Mouse (Mus musculus) embryonic stem cell, embryonic (primary cell): Measurements from ENCODE around the gene Rc3h2.

ENCODE experiments used
- CTCF ChIA-PET, 4 experiments: fragments of 300-600 bp in 2 of 4; fragments of 350-600 bp in 2 of 4; sonication (Branson Sonifier 250); formaldehyde crosslinking; loops; one replicate each; lab custom pipeline; 2022; ENCODE audit warnings: inconsistent platforms in 2 of 4; lab: Charles Lee
- POLR2A ChIA-PET, 4 experiments: fragments of 300-600 bp in 2 of 4; fragments of 350-600 bp in 2 of 4; sonication (Branson Sonifier 250); formaldehyde crosslinking; loops; one replicate each; lab custom pipeline; 2022; ENCODE audit warnings: antibody characterized with exemption in 4 of 4, inconsistent platforms in 1 of 4; lab: Charles Lee

Gene Rc3h2

DNA sequence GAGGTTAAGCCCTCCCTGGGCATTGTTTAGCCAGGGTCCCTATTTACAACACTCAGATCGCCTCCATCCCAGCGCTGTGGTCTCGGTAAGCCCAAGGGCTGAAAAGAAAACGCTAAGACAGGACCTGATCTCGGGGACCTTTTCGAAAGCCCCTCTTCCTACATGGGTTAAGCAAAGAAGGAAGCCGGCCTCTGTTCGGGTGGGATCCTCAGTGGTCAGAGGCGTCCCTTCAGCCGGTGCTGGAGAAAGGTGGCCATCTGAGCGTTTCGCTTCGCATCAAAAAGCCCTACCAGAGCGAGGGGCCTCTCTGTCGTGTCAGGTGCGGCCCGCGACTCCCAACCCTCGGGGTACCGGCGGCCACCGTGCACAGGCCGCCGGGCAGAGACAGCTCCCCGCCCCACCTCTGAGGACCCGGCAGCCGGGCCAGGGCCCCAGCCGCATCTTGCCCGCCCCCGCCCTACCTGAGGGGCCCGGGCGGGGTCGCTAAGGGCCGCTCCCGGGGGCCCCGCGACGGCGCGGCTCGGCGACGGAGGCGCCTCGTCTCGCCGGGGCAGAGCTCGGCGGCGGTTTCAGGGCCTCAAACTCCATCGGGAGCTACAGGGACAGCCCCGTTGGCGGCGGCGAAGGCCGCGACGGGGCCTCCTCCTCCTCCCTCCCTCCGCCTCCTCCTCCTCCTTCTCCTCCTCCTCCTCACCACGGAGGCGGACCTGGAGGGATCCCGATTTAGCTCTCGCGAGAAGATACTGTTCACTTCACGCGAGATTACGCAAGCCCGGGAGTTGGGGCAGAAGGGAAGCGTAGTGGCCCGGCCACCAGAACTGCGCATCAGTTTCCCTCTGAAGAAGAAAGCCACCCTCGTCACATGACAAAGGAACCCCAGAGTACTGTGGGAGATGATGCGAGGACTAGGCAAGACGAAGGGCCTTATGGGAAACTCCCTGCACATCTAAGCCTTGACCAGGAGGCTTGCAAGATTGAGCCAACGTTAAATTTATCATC is at the start of gene Rc3h2:
Gene Rc3h2, minus strand, starts transcription at position 598 of the 999 bp plus-strand sequence.
- CTCF ChIA-PET: interaction anchor here in 2 of 4 experiments (1.0 to 1.5 kb wide), 6 partner anchors 8 to 351 kb away, joined by 3 to 6 read pairs (median 3); partner anchors contain the start of genes Pdcl (in 1 of the 2), Rabgap1 (in 1 of the 2), Zbtb26 (in 1 of the 2) and Zbtb6 (in 1 of the 2)
- POLR2A ChIA-PET: interaction anchor here (0.6 to 6.4 kb wide), 63 partner anchors 8 to 1935 kb away, joined by 3 to 84 read pairs (median 4); partner anchors contain the start of genes Pdcl (in 3 of the 4), Rabgap1 (in 3 of the 4), Zbtb26 (in 3 of the 4) and Zbtb6 (in 3 of the 4)

DNA sequence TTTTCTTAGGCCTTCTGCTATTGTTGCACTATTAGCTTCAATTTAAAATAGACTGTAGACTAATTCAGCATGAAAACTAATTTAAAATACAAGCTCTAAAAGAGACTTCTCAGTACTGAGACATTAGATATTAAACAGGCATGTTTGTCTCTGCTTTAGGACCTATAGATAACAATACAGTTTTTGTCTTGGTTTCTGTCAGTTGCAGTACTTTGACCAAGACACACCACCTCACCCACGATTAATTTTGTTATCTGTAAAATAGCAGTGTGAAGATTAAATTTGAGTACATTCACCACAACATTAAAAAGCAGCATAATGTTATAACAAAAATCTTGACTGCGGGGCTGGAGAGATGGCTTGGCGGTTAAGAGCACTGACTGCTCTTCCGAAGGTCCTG is 43.6 kb upstream of the Rc3h2 start:
- POLR2A ChIA-PET: interaction anchor here in 2 of 4 experiments (0.5 to 4.3 kb wide), 6 partner anchors 15 to 1341 kb away, joined by 3 to 18 read pairs (median 3); partner anchors contain the start of genes Rabgap1 (in 1 of the 2), Rc3h2 (in 1 of the 2), Zbtb26 (in 1 of the 2) and Zbtb6 (in 1 of the 2)

DNA sequence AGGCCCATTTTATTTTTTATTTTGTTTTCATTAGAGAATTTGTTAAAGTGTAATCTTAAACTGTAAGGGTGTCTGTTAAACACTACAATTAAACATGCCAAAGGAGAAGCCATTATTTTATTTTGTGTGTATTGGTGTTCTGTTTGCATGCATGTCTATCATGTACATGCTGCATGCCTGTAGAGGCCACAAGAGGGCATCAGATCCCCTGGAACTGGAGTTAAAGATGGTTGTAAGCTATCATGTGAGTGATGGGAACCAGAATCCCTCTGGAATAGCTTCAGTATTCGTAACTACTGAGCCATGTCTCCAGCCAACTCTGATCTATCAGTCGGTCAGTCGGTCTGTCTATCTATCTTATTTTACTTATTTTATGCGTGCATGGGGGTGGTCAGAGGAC is 38.0 kb upstream of the Rc3h2 start:
- CTCF ChIA-PET: interaction anchor here (0.6 to 1.3 kb wide), 11 partner anchors 9 to 342 kb away, joined by 3 to 7 read pairs (median 4); partner anchors contain the start of gene Rc3h2 (in 1 of the 4)
- POLR2A ChIA-PET: interaction anchor here (0.6 to 5.4 kb wide), 15 partner anchors 9 to 114 kb away, joined by 3 to 26 read pairs (median 6); partner anchors contain the start of genes Rabgap1 (in 2 of the 4), Rc3h2 (in 2 of the 4), Zbtb26 (in 2 of the 4) and Zbtb6 (in 2 of the 4)

More for the DNA sequence above, 43.6 kb upstream of the Rc3h2 start:
- CTCF ChIA-PET: no interaction called here

DNA sequence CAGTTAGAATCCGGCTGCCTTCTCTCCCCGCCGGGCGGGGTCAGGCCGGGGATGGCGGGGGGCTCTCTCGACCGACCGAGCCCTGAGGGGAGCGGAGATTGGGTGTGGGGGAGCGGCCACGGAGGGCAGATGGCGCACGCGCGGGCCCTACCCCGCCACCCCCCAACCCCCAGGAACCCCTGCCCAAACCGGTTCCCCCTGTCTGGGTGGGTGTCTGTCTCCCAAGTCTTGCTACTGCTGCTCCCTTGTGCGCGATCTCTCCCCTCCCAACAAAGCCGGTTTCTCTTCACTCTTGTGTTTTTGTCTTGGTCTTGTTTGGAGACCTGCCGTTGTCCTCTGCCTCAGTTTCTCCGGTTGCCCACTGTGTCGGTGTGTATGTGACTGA is 29.7 kb upstream of the Rc3h2 start:
- CTCF ChIA-PET: interaction anchor here (0.5 to 2.0 kb wide), 6 partner anchors 8 to 322 kb away, joined by 4 to 10 read pairs (median 6); partner anchors contain the start of genes Rabgap1 (in 3 of the 4), Zbtb26 (in 3 of the 4) and Zbtb6 (in 3 of the 4)
- POLR2A ChIA-PET: interaction anchor here (0.8 to 6.2 kb wide), 50 partner anchors 8 to 328 kb away, joined by 3 to 136 read pairs (median 6); partner anchors contain the start of genes Rabgap1 (in 4 of the 4), Zbtb26 (in 4 of the 4), Zbtb6 (in 4 of the 4) and Rc3h2 (in 3 of the 4)

DNA sequence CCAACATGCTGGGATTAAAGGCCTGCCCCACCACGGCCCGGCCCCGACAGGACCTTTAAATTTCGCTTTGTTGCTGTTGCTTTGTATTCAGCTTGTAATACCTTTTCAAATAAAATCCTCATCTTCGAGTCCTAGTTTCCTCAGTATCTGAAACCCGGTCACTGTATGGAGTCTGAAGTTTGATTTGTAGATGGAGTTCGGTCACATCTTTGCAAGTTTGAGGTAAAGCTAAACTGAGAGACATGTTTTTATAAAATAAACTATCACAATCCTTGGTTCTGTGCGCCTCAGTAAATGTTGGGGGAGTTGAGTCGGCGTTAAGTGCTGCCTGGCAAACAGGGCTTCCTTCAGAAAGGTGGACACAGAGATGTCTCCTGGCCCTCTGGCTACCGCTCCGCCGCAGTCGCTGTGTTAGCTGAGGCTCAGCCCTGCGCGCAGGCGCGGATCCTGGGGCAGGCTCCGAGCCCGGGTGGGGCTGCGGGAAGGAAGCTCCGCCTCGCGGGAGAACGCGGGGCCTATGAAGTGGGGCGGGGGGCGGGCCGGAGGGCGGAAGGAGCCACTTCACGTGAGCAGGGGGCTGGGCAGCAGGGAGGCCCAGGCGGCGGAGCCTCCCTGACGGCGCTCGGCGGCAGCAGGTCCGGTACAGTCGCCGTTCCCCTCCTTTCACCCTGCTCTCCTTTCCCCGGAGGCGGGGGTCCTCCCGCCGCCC is 29.1 kb upstream of the Rc3h2 start:
- POLR2A ChIA-PET: interaction anchor here (0.6 to 6.2 kb wide), 60 partner anchors 9 to 1836 kb away, joined by 3 to 136 read pairs (median 4); partner anchors contain the start of genes Rabgap1 (in 4 of the 4), Zbtb26 (in 4 of the 4), Zbtb6 (in 4 of the 4) and Rc3h2 (in 3 of the 4)
- CTCF ChIA-PET: interaction anchor here (0.5 to 2.0 kb wide), 7 partner anchors 8 to 322 kb away, joined by 4 to 10 read pairs (median 5); partner anchors contain the start of genes Rabgap1 (in 3 of the 4), Zbtb26 (in 3 of the 4) and Zbtb6 (in 3 of the 4)

DNA sequence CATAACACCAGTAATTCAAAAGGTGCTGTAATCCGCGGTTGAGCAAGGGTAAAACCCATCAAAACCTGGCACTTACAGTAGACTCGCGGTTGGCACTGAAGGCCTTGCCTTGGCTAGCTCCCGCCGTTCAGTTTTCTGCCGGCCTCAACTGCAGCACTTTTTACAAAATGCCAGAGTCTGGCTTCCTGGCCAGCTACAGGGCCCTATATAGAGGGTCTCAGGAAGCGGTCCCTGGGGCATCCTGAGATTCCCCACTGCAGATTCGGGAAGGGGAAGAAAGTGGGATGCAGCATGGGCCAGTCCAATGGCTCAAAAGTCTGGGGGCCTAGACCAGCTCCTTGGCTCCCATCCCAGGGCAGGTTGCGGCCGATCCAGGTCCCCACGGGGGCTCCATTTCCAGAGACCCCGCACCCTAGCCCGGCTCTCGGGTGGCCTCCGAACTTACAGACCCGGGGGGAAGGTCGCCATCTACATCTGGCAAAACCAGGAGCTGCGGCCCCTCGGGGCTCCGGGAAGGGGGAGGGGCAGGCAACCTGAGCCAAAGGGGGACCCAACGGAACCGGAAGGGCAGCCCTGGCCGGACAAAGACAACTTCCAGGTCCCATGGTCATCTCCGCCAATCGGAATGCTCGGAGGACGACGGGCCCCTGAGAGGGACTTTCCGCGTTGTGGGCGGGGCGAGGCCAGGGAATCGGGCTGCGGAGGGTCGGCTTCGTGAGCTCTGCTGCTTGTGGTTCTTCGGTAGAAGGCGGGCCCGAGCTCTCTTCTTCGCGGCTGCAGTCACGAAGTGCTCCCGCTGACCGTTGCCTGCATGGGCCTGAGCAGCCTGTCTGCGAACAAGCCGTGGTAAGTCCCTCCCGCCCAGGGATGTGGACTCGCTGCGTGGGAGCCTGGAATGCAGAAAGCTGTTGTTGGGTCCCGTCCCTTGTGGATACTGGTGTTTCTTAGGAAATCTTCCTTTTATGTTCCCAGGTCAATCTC is 20.2 kb upstream of the Rc3h2 start, which contains the start of the genes Zbtb26, Zbtb6 and Rabgap1:
Gene Zbtb26, minus strand, starts transcription at position 525 of the 981 bp plus-strand sequence.
Gene Zbtb6, minus strand, starts transcription at position 561 of the 981 bp plus-strand sequence.
Gene Rabgap1, plus strand, starts transcription at position 669 of the 981 bp plus-strand sequence.
- ChIA-PET CTCF (interaction anchor here in 3 of 4 experiments (0.6 to 1.4 kb wide), 10 partner anchors 9 to 324 kb away, joined by 3 to 10 read pairs (median 3); no protein-coding TSS in a partner anchor), POLR2A (interaction anchor here (0.5 to 7.0 kb wide), 52 partner anchors 9 to 1565 kb away, joined by 3 to 136 read pairs (median 4); partner anchors contain the start of genes Pdcl (in 3 of the 4), Rc3h2 (in 3 of the 4) and Strbp (in 1 of the 4))

DNA sequence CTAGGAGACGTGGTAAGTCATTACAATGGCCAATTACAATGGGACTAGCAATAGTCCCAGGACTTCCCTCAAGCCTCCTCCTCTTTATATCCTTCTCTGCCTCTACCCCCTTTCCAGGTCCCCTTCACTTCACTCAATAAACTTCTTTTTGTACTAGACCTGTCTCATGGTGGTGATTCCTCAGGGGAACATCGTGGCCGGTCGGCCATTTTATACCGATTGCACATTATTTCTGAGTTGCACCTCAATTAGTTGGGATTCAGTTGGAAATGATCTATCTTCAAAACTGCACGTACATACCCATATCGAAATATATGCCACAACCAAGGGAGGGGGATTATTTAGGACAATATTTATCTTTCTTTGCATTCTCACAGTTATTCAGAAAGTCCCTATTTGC is 8.9 kb upstream of the Rc3h2 start:
- POLR2A ChIA-PET: interaction anchor here (0.7 to 4.0 kb wide), 40 partner anchors 9 to 1573 kb away, joined by 3 to 123 read pairs (median 7); partner anchors contain the start of genes Rabgap1 (in 4 of the 4), Rc3h2 (in 4 of the 4), Zbtb26 (in 4 of the 4) and Zbtb6 (in 4 of the 4)
- CTCF ChIA-PET: interaction anchor here in 2 of 4 experiments (1.0 to 1.6 kb wide), 4 partner anchors 9 to 340 kb away, joined by 3 to 6 read pairs (median 4); partner anchors contain the start of genes Rabgap1 (in 1 of the 2), Rc3h2 (in 1 of the 2), Zbtb26 (in 1 of the 2) and Zbtb6 (in 1 of the 2)

DNA sequence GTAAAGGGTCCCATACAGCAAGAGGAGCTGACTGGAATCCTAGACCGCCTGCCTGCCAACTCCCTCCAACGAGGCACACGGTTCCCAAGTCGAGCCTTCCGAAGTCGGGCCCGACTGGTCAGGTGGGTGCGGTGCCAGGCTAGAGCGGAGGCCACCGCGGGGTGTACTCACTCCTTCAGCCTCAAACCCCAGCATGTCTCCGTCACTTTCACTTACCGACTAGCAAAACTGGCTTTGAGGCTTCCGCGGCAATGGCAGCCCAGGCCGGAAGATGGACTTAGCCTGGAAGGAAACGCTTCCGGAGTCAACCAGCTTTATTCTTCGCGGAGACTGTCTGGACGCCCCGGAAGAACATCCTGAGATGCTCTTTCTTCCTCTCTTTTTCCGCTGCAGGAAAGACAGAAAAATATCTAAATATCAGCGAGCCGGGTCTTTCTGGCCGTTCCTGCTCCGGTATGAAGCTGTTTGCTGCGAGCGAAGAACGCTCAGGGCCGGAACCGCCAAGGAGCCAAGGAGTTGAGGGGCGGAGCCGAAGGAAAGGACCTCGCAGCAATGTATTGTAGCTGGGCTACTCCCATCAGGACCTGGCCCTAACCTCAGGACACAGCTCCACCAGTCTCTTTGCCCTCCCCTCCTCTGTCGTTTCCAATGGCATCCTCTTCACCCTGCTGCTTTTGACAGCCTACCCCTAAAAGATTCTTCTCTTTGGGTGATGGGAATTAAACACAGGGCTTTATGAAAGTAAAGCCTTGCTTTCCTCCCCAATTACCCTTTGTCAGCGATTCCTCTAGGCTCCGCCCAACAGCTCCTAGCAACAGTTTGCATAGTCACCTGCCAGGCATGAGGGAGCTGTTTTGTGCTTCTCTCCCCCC is 8.1 kb upstream of the Rc3h2 start:
- ChIA-PET CTCF (interaction anchor here in 3 of 4 experiments (0.5 to 1.6 kb wide), 7 partner anchors 8 to 341 kb away, joined by 3 to 6 read pairs (median 3); partner anchors contain the start of genes Rc3h2 (in 2 of the 3), Rabgap1 (in 1 of the 3), Zbtb26 (in 1 of the 3) and Zbtb6 (in 1 of the 3)), POLR2A (interaction anchor here (0.5 to 4.0 kb wide), 54 partner anchors 8 to 1574 kb away, joined by 3 to 123 read pairs (median 5); partner anchors contain the start of genes Rabgap1 (in 4 of the 4), Rc3h2 (in 4 of the 4), Zbtb26 (in 4 of the 4) and Zbtb6 (in 4 of the 4))

DNA sequence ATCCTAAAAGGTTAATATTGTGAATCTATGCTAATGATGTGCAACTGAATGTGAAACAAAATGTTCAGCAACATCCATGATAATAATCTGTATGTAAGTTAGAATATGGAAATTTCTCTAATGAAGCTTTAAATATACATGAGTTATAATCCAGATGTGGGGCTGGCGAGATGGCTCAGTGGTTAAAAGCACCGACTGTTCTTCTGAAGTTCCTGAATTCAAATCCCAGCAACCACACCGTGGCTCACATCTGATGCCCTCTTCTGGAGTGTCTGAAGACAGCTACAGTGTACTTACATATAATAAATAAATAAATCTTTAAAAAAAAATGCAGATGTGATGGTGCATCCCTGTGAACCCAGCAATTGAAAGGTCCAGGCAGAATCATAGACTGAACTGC is 968 bp upstream of the Rc3h2 start:
- POLR2A ChIA-PET: interaction anchor here in 3 of 4 experiments (0.7 to 6.0 kb wide), 21 partner anchors 8 to 1378 kb away, joined by 3 to 84 read pairs (median 14); partner anchors contain the start of genes Rabgap1 (in 3 of the 3), Zbtb26 (in 3 of the 3), Zbtb6 (in 3 of the 3) and Pdcl (in 2 of the 3)
- CTCF ChIA-PET: no interaction called here

DNA sequence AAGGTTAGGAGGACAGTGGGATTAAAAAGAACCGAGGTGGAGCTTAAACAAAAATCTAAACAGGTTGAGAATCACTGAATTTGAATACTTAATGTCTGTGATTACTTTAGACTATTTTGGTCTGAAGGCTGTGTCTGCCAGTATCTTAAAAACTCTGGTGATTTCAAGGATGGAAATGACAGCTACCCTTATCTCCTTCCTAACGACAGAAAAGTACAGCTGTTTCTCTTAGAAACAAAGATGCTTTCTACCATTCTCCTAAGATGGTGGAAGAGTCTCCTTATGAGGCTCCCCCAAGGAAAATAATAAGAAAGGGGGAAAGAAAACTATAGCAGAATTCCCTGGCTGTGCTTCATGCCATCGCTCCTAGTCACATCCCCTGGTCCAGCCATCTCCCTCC is 800 bp downstream of the Rc3h2 start:
- ChIA-PET POLR2A (interaction anchor here (0.7 to 6.4 kb wide), 38 partner anchors 9 to 1382 kb away, joined by 3 to 84 read pairs (median 8); partner anchors contain the start of genes Pdcl (in 3 of the 4), Rabgap1 (in 3 of the 4), Zbtb26 (in 3 of the 4) and Zbtb6 (in 3 of the 4)), CTCF (interaction anchor here in 3 of 4 experiments (0.6 to 1.5 kb wide), 6 partner anchors 9 to 168 kb away, joined by 3 to 6 read pairs (median 3); partner anchors contain the start of genes Pdcl (in 1 of the 3), Rabgap1 (in 1 of the 3), Zbtb26 (in 1 of the 3) and Zbtb6 (in 1 of the 3))

DNA sequence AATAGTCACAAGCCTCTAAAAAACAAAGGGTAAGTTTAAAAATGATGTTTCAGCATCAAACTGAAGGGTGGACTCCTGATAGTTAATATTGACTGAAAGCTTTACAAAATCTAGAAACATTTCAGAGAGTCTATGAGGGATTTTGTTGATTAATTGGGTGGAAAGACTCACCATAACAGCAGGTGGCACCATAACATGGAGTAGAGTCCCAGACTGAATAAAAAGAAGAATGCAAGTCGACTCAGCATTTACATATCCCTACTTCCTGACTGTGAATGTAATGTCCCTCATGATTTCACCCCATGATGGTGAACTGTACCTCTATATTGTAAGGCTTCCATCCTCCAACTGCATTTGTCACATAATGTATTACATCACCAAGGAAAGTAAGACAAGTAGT is 27.2 kb downstream of the Rc3h2 start:
- ChIA-PET CTCF (interaction anchor here in 1 of 4 experiments (0.6 kb wide), 1 partner anchor 47 kb away, joined by 4 read pairs; no protein-coding TSS in a partner anchor), POLR2A (no interaction called here)

DNA sequence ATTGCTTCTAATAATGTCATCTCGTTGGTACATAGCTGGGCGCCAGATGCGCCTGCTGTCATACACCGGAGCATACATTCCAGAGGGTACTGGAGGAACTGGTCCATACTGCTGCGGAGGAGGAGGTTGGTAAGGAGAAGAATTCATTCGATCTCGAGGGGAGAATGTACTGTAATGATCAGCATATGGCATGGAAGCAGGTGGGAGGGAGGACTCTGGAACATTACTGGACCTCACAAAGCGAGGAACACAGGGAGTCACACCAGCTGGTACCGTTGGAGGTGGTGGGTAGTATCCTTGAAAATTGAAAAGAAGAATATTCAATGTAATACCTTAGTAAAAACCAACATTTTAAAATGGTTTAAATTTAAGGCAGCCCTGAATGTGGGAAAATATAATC is 39.8 kb downstream of the Rc3h2 start:
- CTCF ChIA-PET: no interaction called here
- POLR2A ChIA-PET: interaction anchor here in 2 of 4 experiments (0.6 to 0.9 kb wide), 3 partner anchors 12 to 131 kb away, joined by 3 to 4 read pairs (median 3); partner anchors contain the start of gene Pdcl (in 1 of the 2)

DNA sequence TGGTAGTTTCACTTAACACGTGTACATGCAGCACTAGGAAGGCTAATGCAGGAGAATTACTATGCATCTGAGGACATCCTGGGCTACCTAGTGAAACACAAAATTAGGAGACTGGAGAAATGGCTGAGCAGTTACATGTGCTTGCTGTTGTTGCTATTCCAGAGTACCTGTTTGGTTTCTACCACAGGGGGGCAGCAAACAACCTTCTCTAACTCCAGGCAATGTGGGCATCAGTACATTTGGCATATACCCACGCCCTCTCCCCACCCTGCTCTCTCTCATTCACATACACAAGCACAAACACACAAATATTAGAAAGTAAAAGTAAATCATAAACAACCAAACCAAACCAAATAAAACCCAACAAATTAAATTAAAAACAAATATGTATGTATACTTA is 42.5 kb downstream of the Rc3h2 start:
- POLR2A ChIA-PET: interaction anchor here in 1 of 4 experiments (1.0 to 1.6 kb wide), 2 partner anchors 21 to 35 kb away, joined by 3 to 4 read pairs; partner anchors contain the start of gene Pdcl
- CTCF ChIA-PET: no interaction called here

DNA sequence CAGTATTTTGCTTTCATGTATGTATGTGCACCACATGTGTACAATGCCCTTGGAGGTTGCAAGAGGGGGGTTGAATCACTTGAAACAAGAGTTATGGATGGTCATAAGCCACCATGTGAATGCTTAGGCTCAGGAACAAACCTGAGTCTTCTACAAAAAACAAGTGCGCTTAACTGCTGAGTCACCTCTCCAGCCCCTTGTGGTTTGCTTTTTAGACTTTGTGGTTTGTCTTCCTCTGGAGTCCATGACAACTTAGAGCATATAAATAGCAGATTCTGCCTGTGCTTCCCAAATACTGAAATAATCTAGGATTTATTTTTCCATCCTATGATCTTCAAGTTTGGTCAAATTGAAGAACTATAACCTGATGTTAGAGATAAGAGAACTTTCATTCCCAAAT is 46.7 kb downstream of the Rc3h2 start:
- ChIA-PET POLR2A (interaction anchor here in 1 of 4 experiments (0.5 to 2.1 kb wide), 2 partner anchors 11 to 1533 kb away, joined by 3 to 6 read pairs; no protein-coding TSS in a partner anchor), CTCF (no interaction called here)
